Comparison of ENCODE assay signal across 12 mouse cellular contexts in the genomic region with DNA sequence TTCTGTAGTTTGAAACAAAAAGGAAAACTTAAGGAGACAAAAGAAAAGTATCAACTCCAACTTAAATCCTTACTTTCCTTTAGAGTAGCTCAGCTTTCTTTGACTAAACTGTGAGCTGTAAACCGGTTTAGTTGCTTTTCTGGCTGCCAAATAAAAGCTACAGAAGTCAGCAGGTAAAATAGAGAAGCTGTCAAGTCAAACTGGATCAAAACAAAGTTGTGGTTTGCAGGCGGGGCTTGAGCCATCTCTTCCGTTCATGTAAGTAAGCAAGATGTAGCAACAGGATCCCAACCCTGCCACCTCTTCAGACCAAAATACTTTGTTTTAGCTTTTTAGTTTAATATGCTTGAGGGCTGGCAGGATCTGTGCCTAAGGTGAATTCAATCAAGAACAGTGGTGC. TPM values are rescaled to one million over a fixed set of nuclear protein-coding genes. Genes with fewer than 3 reads are reported as not detected.
DNase-seq lines count a peak whose midpoint lies in the region; ATAC-seq and TF ChIP-seq lines count a peak whose summit lies in the region.
"Had no signal": no experiment of that assay in that cellular context is flagged by ENCODE, and none has a peak within 500 bp of the region (broad histone marks: within the 10 kb centered on the region; RNA-seq: fewer than 3 reads in every experiment).

No protein-coding gene starts in this region.

- H3K4me3 ChIP-seq in CH12.LX (replicated peaks in 1 of 3; ENCODE audit: low read depth in 2 of 3, low read length in 2 of 3, poor library complexity in 1 of 3): no peak overlapping the region
- H3K4me3 ChIP-seq in liver, postnatal 0 days (ENCODE audit: low read depth, low read length): no peak overlapping the region
- no peak overlapping the region for H3K4me3 ChIP-seq in intestine, postnatal 0 days (ENCODE audit: low read depth, low read length)
- H3K4me3 ChIP-seq: forebrain, embryonic 10.5 days; heart, embryonic 12.5 days; midbrain, embryonic 12.5 days had no signal

- TF ChIP-seq POLR2A in CH12.LX (IDR thresholded peaks at IDR 0.05; ENCODE audit: low read depth, low read length): no peak

- no peaks in the 10 kb centered on the region for H3K9me3 ChIP-seq in CH12.LX (replicated peaks; ENCODE audit: low read length)
- H3K9me3 ChIP-seq in liver, postnatal 0 days (ENCODE audit: low read length): no peaks in the 10 kb centered on the region
- no peaks in the 10 kb centered on the region for H3K9me3 ChIP-seq in intestine, postnatal 0 days (ENCODE audit: control insufficient read depth)
- H3K9me3 ChIP-seq: forebrain, embryonic 10.5 days; heart, embryonic 12.5 days; midbrain, embryonic 12.5 days had no signal

- in situ Hi-C loops in CH12.LX (cut with MboI; ENCODE audit: low pct_ligation_motif_present, low pct_unique_long_range_greater_than_20kb, low sequenced_read_pairs): no loop called here

- no peak for TF ChIP-seq RAD21 in CH12.LX (IDR thresholded peaks at IDR 0.05; ENCODE audit: low read depth, low read length)

- no peak for TF ChIP-seq CTCF in CH12.LX (conservative IDR thresholded peaks at IDR 0.05 in 1 of 2, IDR thresholded peaks at IDR 0.05 in 1 of 2; ENCODE audit: low read depth in 2 of 2, low read length in 2 of 2)
- no peak for TF ChIP-seq CTCF in liver, postnatal 0 days (IDR thresholded peaks at IDR 0.05; ENCODE audit: low read depth)
- TF ChIP-seq CTCF in intestine, postnatal 0 days (IDR thresholded peaks at IDR 0.05; ENCODE audit: low read depth): no peak

- peak overlapping the region; percentile 44 for H3K4me2 ChIP-seq in CH12.LX (ENCODE audit: insufficient read depth, low read depth, poor library complexity, severe bottlenecking)
- no peak overlapping the region for H3K4me2 ChIP-seq in liver, postnatal 0 days (ENCODE audit: low read depth, low read length)
- H3K4me2 ChIP-seq in intestine, postnatal 0 days (replicated peaks; ENCODE audit: low read depth): no peak overlapping the region
- H3K4me2 ChIP-seq: heart, embryonic 12.5 days; midbrain, embryonic 12.5 days had no signal

- H3K79me2 ChIP-seq in CH12.LX (replicated peaks; ENCODE audit: control insufficient read depth, extremely low read depth, insufficient read depth, poor library complexity, severe bottlenecking): peaks cover 10% of the 10 kb centered on the region

- no peaks in the 10 kb centered on the region for H3K27me3 ChIP-seq in CH12.LX (replicated peaks)
- H3K27me3 ChIP-seq in liver, postnatal 0 days (ENCODE audit: insufficient read depth, low read length): no peaks in the 10 kb centered on the region
- no peaks in the 10 kb centered on the region for H3K27me3 ChIP-seq in splenic B cell, adult 2 months (ENCODE audit: control insufficient read depth, insufficient read depth, low read length, poor library complexity, severe bottlenecking)
- H3K27me3 ChIP-seq in intestine, postnatal 0 days (replicated peaks; ENCODE audit: control insufficient read depth, insufficient read depth, low read length): no peaks in the 10 kb centered on the region
- H3K27me3 ChIP-seq: heart, embryonic 12.5 days; midbrain, embryonic 12.5 days had no signal

- peaks cover 5 to 13% of the 10 kb centered on the region in 2 experiments for H3K36me3 ChIP-seq in CH12.LX (replicated peaks in 1 of 2; ENCODE audit: control insufficient read depth in 1 of 2, insufficient read depth in 1 of 2, low read length in 1 of 2)
- H3K36me3 ChIP-seq in liver, postnatal 0 days (replicated peaks; ENCODE audit: insufficient read depth, low read length): no peaks in the 10 kb centered on the region
- H3K36me3 ChIP-seq in splenic B cell, adult 2 months (ENCODE audit: control insufficient read depth, insufficient read depth, low read length, poor library complexity, severe bottlenecking): no peaks in the 10 kb centered on the region
- no peaks in the 10 kb centered on the region; the same call in 1 of the 2 replicates for H3K36me3 ChIP-seq in intestine, postnatal 0 days (ENCODE audit: control insufficient read depth, insufficient read depth)
- H3K36me3 ChIP-seq: heart, embryonic 12.5 days; midbrain, embryonic 12.5 days had no signal

- ATAC-seq in liver, postnatal 0 days: no peak
- ATAC-seq in intestine, postnatal 0 days: no peak

- peak; percentile 31; the same call in 1 of the 2 replicates for TF ChIP-seq EP300 in CH12.LX (IDR thresholded peaks at IDR 0.05; ENCODE audit: low read length)
- TF ChIP-seq EP300 in liver, postnatal 0 days (IDR thresholded peaks at IDR 0.05; ENCODE audit: low read depth): no peak

- dilution Hi-C loops in CH12.LX (cut with MboI; ENCODE audit: extremely low pct_ligation_motif_present, extremely low pct_unique_long_range_greater_than_20kb, low sequenced_read_pairs): no loop called here

- 17% methylated on average over 3 of the region's 3 CpGs for WGBS in liver, postnatal 0 days (ENCODE audit: insufficient replicate concordance)
- 54% methylated on average over 3 of the region's 3 CpGs for WGBS in intestine, postnatal 0 days

- peaks cover 9 to 28% of the 10 kb centered on the region in 2 experiments for H3K4me1 ChIP-seq in CH12.LX (ENCODE audit: control insufficient read depth in 1 of 2, insufficient read depth in 2 of 2)
- H3K4me1 ChIP-seq in liver, postnatal 0 days (ENCODE audit: insufficient read depth): peaks cover 2% of the 10 kb centered on the region; the same call in 1 of the 2 replicates
- no peaks in the 10 kb centered on the region for H3K4me1 ChIP-seq in intestine, postnatal 0 days (replicated peaks; ENCODE audit: control insufficient read depth, insufficient read depth, low read length)
- H3K4me1 ChIP-seq: forebrain, embryonic 10.5 days; midbrain, embryonic 12.5 days had no signal

- H3K9ac ChIP-seq in CH12.LX (ENCODE audit: insufficient read depth, low read depth): no peak overlapping the region; the same call in 1 of the 2 replicates
- no peak overlapping the region for H3K9ac ChIP-seq in liver, postnatal 0 days (replicated peaks)
- H3K9ac ChIP-seq in intestine, postnatal 0 days (ENCODE audit: low read depth, low read length): no peak overlapping the region
- H3K9ac ChIP-seq: heart, embryonic 12.5 days; midbrain, embryonic 12.5 days had no signal

- peak; percentile 84 for DNase-seq in CD4-positive helper T cell, adult 2 months (ENCODE audit: low read depth, low spot score)
- peak; percentile 38 for DNase-seq in CH12.LX (ENCODE audit: extremely low read depth)
- no peak for DNase-seq in liver, postnatal 0 days
- peak; percentile 74 for DNase-seq in splenic B cell, adult 2 months (ENCODE audit: low read depth, low spot score)
- no peak for DNase-seq in cerebellum, postnatal 25 days
- DNase-seq in cerebellum, adult 11 months: no peak
- DNase-seq: cerebellum, adult 9-10 months; kidney, adult 18-20 months had no signal

- H3K27ac ChIP-seq in CH12.LX (ENCODE audit: insufficient read depth, low read depth): no peak overlapping the region
- H3K27ac ChIP-seq in liver, postnatal 0 days (ENCODE audit: low read depth): peak overlapping the region; percentile 44
- no peak overlapping the region for H3K27ac ChIP-seq in intestine, postnatal 0 days (ENCODE audit: low read depth, low read length)
- H3K27ac ChIP-seq: forebrain, embryonic 10.5 days; midbrain, embryonic 12.5 days had no signal

TF ChIP-seq in CH12.LX, 34 proteins besides CTCF, POLR2A, EP300 and RAD21:
- TF ChIP-seq MYC (IDR thresholded peaks at IDR 0.05; ENCODE audit: low read depth, low read length) (no peak), BHLHE40 (IDR thresholded peaks at IDR 0.05; ENCODE audit: low read depth, low read length) (no peak), CHD1 (IDR thresholded peaks at IDR 0.05; ENCODE audit: low read depth, low read length) (no peak), MEF2A (IDR thresholded peaks at IDR 0.05; ENCODE audit: borderline replicate concordance, low read depth, low read length) (no peak), MAZ (IDR thresholded peaks at IDR 0.05; ENCODE audit: low read depth, low read length) (no peak), MXI1 (IDR thresholded peaks at IDR 0.05; ENCODE audit: low read depth, low read length) (no peak), NRF1 (IDR thresholded peaks at IDR 0.05; ENCODE audit: low read depth, low read length) (no peak), PAX5 (IDR thresholded peaks at IDR 0.05; ENCODE audit: low read length) (no peak), GABPA (IDR thresholded peaks at IDR 0.05; ENCODE audit: insufficient replicate concordance, low read depth, low read length) (no peak), RCOR1 (conservative IDR thresholded peaks at IDR 0.05; ENCODE audit: low read depth, low read length) (no peak), E2F4 (IDR thresholded peaks at IDR 0.05; ENCODE audit: insufficient replicate concordance, low read depth, low read length) (no peak), MAFK (IDR thresholded peaks at IDR 0.05; ENCODE audit: insufficient replicate concordance, low read length) (no peak), ZMIZ1 (IDR thresholded peaks at IDR 0.05; ENCODE audit: low read depth, low read length) (no peak), USF2 (conservative IDR thresholded peaks at IDR 0.05; ENCODE audit: low read depth, low read length) (no peak), KAT2A (IDR thresholded peaks at IDR 0.05; ENCODE audit: insufficient replicate concordance, low read length) (no peak)

RNA-seq across cellular contexts. Expression of gene Pacs1, which starts 15.8 kb away (rescaled TPM):
- total RNA-seq in CH12.LX (2012; rRNA removed) (10.7 and 14.4 TPM in 2 replicates), CH12.LX (2014; rRNA removed) (2.0 and 2.4 TPM in 2 replicates)
- polyA plus RNA-seq in CH12.LX (2012; ENCODE audit: insufficient read length, low read depth): 8.9 and 10.1 TPM in 2 replicates
- 2.6 and 3.3 TPM in 2 replicates for polyA plus RNA-seq in liver, postnatal 0 days (2015; fragmentation: Nextera tagmentation; extraction: Ambion mirVana)
- polyA plus RNA-seq in intestine, postnatal 0 days (2015; fragmentation: Nextera tagmentation; extraction: Ambion mirVana): 6.2 and 6.6 TPM in 2 replicates

RNA-seq across cellular contexts. Expression of gene Sf3b2, which starts 38.1 kb away (rescaled TPM):
- total RNA-seq in CH12.LX (2012; rRNA removed) (191 and 195 TPM in 2 replicates), CH12.LX (2014; rRNA removed) (155 and 161 TPM in 2 replicates)
- 238 and 279 TPM in 2 replicates for polyA plus RNA-seq in CH12.LX (2012; ENCODE audit: insufficient read length, low read depth)
- polyA plus RNA-seq in liver, postnatal 0 days (2015; fragmentation: Nextera tagmentation; extraction: Ambion mirVana): 80.7 and 93.7 TPM in 2 replicates
- 160 and 172 TPM in 2 replicates for polyA plus RNA-seq in intestine, postnatal 0 days (2015; fragmentation: Nextera tagmentation; extraction: Ambion mirVana)

RNA-seq across cellular contexts. Expression of gene Gal3st3, which starts 41.0 kb away (rescaled TPM):
- total RNA-seq in CH12.LX (2012; rRNA removed) (not detected in 2 replicates), CH12.LX (2014; rRNA removed) (not detected in 2 replicates)
- not detected in 2 replicates for polyA plus RNA-seq in CH12.LX (2012; ENCODE audit: insufficient read length, low read depth)
- polyA plus RNA-seq in liver, postnatal 0 days (2015; fragmentation: Nextera tagmentation; extraction: Ambion mirVana): not detected in 2 replicates
- 0.55 and 0.67 TPM in 2 replicates for polyA plus RNA-seq in intestine, postnatal 0 days (2015; fragmentation: Nextera tagmentation; extraction: Ambion mirVana)

Comparison
In these comparisons a context has a peak if more than half of its experiments do, and no peak if none do; other contexts are left out.
1. DNase-seq: peak in CD4-positive helper T cell, adult 2 months (single experiment), CH12.LX (single experiment) and splenic B cell, adult 2 months (single experiment); none in liver, postnatal 0 days (single experiment), cerebellum, postnatal 25 days (0 of 2) and cerebellum, adult 11 months (single experiment).